Mouse (Mus musculus) heart, postnatal 10 days (tissue): Measurements from ENCODE around the gene Apol7e. TPM values are rescaled to one million over a fixed set of nuclear protein-coding genes. Genes with fewer than 3 reads are reported as not detected.
A peak's percentile ranks its signal among the peaks of the same experiment; 100 is the strongest.
"Not testable (repeated sequence)": the region's sequence is repeated elsewhere in the genome, so short reads cannot be mapped to it uniquely, and the experiment has no call there.

Experiments used
- DNase-seq, 2 experiments: peaks; one replicate each; pipeline ENCODE4 v3.0.0; 2021
- intact Hi-C: fragments of 180-260 bp; cut with DNase I; formaldehyde crosslinking; loops from one replicate; pipeline ENCODE4 v1.15.1; 2025
- total RNA-seq, 2 experiments: library from RNA; stranded (reverse); gene quantifications; 2 replicates each; pipeline ENCODE4 v1.2.3; 2021

Apol7e gene
- under 1 TPM in 1 of 2 experiments, not detected in 1; 0.15 TPM for total RNA-seq

DNA sequence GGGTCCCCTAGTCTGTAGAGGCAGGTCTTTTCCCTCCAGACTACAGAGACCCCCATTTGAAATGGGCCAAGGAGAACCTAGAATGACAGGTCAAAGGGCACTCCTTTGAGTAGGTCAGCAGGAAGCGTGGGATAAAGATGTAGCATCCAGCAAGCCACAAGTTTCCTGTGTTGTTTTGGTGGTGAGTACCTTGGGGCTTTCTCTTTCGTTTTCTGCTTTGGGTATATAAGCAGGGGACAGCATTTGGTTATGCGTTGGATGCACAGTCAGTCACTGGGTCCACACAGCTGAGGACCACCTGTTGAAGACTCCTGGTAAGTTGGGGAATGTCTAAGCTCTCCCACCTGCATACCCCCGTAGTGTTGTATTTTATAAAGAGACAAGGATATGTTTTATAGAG is at the start of gene Apol7e:
TSS of gene Apol7e (plus strand) at position 202 of the 400 bp plus-strand sequence.
- DNase-seq = not testable (repeated sequence)
- intact Hi-C loops = loop anchor here (10.0 kb wide), 1 partner anchor 56 kb away; the partner anchor contains the start of gene Apol8

- intact Hi-C loops, DNase-seq: not testable (repeated sequence)
Observed at GRCm38 (mm10) chr15:77651143-77651542, 47.5 kb upstream of the Apol7e start.

GRCm38 (mm10) chr15:77659773-77660172 is 38.9 kb upstream of the Apol7e start:
- intact Hi-C loops, DNase-seq: not testable (repeated sequence)

- DNase-seq, intact Hi-C loops: not testable (repeated sequence)
Observed at GRCm38 (mm10) chr15:77661841-77662240, 36.8 kb upstream of the Apol7e start.

DNA sequence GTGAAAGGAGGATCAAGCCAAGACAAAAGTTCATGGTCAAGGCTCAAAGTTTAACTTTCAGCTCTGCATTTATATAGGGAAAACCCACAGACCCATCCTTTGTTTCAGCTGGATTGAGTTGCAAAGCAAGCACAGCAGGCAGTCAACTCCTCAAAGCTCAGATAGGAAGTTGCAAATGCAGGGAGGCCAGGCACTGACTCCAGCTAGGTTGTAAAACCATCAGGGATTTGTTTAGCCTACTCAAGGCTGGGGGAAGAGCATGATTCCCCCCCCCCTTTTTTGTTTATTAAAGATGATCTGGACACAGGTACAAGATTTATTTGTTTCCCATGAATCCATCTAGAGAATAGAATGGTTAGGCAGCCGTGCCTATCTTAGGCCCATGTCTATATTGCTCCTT is 24.6 kb upstream of the Apol7e start:
- DNase-seq, intact Hi-C loops: not testable (repeated sequence)

DNA sequence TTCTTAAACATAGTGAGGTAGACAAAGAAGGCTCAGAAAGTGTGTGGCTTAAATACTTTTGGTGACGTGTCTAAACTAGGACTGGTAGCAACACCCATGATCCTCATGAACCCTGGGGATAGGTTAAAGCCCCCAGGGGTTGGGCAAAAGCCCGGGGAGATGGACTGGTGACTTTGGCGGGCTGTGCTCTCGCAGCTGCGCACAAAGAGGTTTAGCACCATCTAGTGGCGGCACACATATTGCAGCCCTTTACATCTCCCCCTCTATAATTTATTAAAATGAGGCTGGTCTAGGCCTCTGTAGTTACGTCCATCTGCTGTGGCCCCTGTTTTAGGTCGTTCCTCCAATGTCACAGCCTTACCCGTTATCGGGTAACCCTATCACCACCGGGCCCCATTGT is 14.7 kb upstream of the Apol7e start:
- DNase-seq = peak; percentile 28 to 57
- intact Hi-C loops = loop anchor here (5.0 kb wide), 1 partner anchor 162 kb away; no protein-coding TSS in a partner anchor

DNA sequence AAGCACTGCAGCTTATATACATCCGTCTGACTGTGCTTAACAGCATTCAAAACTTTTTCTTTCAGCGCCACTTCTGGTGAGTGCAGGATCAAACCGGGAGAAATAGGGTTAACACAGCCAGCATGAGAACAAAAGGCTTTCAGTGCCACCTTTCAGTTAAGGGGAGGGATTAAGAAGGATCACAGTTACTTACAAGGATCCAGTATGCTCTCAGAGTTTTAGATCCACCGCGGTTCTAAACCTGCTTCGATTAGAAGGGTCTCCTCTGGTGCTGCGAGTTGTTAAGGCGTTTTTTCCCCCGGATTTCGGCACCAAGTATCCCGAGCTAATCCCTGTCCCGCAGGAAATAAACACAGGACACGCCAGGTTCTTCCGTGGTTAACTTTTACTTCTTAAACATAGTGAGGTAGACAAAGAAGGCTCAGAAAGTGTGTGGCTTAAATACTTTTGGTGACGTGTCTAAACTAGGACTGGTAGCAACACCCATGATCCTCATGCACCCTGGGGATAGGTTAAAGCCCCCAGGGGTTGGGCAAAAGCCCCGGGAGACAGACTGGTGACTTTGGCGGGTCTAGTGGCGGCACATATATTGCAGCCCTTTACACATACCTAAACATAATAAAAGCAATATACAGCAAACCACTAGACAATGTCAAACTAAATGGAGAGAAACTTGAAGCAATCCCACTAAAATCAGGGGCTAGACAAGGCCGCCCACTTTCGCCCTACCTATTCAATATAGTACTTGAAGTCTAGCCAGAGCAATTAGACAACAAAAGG is 6.9 kb upstream of the Apol7e start:
- intact Hi-C loops = loop anchor here (10.0 kb wide), 1 partner anchor 63 kb away; the partner anchor contains the start of gene Apol8

DNA sequence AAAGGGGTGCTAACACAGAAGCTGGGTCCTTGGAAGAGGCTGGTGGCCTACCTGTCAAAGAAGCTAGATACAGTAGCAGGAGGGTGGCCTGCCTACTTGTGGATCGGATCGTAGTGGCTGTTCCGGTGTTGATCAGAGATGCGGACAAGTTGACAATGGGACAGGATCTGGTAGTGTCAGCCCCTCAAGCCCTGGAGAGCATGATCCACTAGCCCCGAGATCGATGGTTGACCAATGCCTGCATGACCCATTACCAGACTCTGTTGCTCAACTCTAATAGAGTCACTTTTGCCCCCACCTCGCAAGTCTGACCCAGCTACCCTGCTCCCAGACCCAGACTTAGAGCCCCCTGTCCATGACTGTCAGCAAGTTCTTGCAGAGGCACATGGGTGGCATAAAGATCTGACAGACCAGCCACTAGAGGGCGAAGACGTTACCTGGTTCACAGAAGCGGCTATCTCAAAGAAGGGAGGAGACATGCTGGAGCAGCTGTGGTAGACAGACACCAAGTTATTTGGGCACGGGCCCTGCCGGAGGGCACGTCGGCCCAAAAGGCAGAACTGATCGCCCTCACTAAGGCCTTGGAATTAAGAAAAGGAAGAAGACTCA is 3.9 kb upstream of the Apol7e start:
- intact Hi-C loops = loop anchor here (10.0 kb wide), 1 partner anchor 60 kb away; the partner anchor contains the start of gene Apol8
- DNase-seq = peak; percentile 28 to 29

More for the DNA sequence above, 6.9 kb upstream of the Apol7e start:
- not testable (repeated sequence) for DNase-seq

- intact Hi-C loops, DNase-seq: not testable (repeated sequence)
Observed at GRCm38 (mm10) chr15:77705306-77705705, 6.6 kb downstream of the Apol7e start.

- peak; percentile 15 to 31 for DNase-seq
Observed at GRCm38 (mm10) chr15:77708936-77709335, 10.3 kb downstream of the Apol7e start.

GRCm38 (mm10) chr15:77718240-77718639 is 19.6 kb downstream of the Apol7e start:
- DNase-seq, intact Hi-C loops: not testable (repeated sequence)

More at GRCm38 (mm10) chr15:77708936-77709335, 10.3 kb downstream of the Apol7e start:
- intact Hi-C loops = not testable (repeated sequence)

GRCm38 (mm10) chr15:77721509-77721908 is 22.9 kb downstream of the Apol7e start:
- intact Hi-C loops, DNase-seq: not testable (repeated sequence)

- intact Hi-C loops, DNase-seq: not testable (repeated sequence)
Observed at GRCm38 (mm10) chr15:77724208-77724911, 25.7 kb downstream of the Apol7e start.

DNA sequence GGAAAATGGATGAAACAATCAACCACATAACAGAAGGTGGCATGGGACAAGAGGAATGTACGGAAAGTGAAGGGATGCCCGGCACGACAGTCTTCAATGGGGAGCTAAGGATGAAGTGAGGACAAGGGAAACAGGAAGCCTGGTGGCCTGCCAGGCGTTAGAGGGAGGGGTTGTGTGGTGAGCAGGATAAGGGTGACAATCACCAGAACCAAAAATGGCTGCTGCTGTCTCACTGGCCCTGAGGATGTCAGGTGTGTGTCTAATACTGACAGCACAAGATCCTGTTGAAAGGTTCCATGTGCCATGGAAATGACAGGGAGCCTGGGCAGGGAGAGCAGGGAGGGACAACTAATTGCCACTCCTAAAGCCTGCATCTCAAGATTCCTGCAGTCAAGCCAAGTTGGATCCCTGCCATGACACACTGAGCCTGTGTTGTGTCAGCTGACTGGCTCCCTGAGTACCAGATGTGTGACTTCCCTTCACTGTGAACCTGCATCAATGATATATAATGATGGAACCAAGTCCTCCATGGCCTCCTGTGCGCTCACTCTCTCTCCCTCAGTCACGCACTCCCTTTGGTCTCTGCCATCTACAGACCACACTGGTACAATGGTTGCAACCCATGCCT is 26.9 kb downstream of the Apol7e start:
- peak; percentile 59 to 63 for DNase-seq
- intact Hi-C loops = not testable (repeated sequence)

GRCm38 (mm10) chr15:77727139-77727538 is 28.5 kb downstream of the Apol7e start:
- intact Hi-C loops, DNase-seq: not testable (repeated sequence)

DNA sequence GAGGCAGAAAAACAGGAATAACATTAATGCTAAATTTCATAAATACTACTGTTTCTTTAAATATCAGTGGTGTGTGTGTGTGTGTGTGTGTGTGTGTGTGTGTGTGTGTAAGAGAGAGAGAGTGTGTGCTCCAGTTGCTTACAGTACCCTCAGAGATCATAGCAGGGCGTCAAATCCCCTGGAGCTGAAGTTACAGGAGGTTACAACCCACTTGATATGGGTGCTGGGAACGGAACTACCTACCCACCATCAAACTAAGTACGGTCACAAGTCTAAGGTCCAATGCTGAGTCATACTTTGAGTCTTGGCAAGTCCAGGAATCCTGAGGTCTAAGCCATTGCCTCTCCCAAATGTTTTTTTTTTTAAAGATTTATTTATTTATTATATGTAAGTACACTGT is 29.1 kb downstream of the Apol7e start:
- intact Hi-C loops, DNase-seq: not testable (repeated sequence)

DNA sequence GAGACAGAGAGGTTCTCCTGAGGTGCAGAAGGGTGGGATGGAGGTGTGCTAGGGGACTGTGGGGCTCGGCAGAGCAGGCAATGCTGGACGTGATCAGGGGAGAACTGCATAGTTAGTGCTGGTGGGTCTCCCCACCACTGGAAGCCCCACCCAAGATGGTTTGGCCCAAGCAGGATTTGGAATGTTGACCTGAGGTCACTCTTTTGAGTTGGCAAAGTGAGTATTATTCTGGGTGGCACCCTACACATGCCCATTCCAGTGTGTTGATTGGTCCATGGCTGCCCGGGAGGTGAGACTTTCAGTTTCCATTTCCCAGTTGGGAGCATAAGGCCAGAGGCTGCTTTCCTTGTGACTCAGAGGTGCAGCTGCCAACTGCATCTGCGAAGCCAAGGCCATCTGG is 30.1 kb downstream of the Apol7e start, which contains the start of gene Apol9b:
TSS of gene Apol9b (plus strand) at position 301 of the 400 bp plus-strand sequence.
- DNase-seq, intact Hi-C loops: not testable (repeated sequence)

DNA sequence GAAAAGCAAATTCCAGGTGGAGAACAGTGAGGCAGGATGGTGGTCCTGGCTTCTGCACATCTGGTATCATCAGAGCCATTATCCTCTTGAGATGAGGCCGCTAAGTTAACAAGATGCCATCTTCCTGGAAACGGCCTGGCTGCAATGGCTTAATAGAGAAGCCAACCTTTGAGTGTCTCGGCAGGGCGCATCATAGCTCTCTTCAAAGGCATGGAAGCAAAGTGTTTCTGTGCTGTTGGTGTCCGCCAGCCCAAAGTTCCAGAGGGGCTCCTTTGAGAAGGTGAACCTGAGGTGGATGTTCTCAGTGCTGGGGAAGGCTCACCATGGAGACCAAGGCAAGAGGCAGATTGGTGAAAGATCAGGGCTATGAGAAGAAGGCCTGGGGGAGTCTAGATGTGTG is 32.9 kb downstream of the Apol7e start:
- no peak for DNase-seq
- intact Hi-C loops = no loop called here

DNA sequence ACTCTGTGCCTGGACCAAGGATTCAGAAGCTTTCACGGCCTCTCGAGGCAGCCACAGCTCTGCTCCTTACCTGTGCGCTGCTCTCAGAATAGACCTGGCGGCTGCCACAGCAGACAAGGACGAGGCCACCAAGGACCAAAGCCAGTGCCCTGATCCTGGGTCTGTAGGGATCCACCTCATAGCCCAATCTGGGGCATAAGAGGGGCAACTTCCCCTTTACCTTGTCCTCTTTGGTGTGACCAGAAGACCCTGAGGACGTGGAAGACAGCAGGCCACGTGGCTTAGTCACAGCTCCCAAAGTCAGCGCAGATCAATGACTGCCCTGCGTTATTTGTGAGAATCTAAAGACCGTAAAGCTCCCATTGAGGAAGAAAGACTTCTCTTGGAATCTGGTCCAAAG is 34.2 kb downstream of the Apol7e start:
- intact Hi-C loops, DNase-seq: not testable (repeated sequence)

DNA sequence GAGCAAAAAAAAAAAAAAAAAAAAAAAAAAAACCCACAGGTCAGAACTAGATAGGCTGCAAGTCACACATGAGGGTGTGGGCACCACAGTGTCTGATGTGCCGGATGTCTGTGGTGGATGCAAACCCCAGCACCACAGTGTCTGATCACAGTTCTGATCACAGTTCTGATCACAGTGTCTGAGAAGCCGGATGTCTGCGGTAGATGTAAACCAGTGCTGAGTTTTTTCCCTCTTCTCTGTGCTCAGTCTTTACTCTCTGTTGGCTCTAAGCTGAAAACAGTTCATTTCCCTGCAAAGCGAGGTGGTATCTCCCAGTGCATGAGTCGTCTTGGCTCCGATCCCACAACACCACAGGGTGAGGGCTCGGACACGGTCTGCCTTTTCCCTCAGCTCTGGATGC is 34.7 kb downstream of the Apol7e start:
- intact Hi-C loops = not testable (repeated sequence)

More for the DNA sequence above, 34.7 kb downstream of the Apol7e start:
- DNase-seq = peak in 1 of 2 experiments; percentile 53
